Mouse (Mus musculus) megakaryocyte, adult 5-6 weeks (primary cell): ENCODE results near the gene Ctnna2. TPM values are rescaled to one million over a fixed set of nuclear protein-coding genes. Genes with fewer than 3 reads are reported as not detected.

Experiments
- ATAC-seq: 2 replicates; pipeline ENCODE4 v1.8.0; 2016; ENCODE audit warnings: mild to moderate bottlenecking, inconsistent platforms; ENCODE audit not compliant: poor library complexity, severe bottlenecking
- total RNA-seq, 2 experiments: library from RNA; stranded (forward) in 1 of 2; stranded (reverse) in 1 of 2; fragments of 153-499, 151-499 nt in 1 of 2; fragments of 221-1000, 200-1000 nt in 1 of 2; gene quantifications; 2 replicates each; pipeline versions ENCODE4 v1.2.3 to v1.2.4; 2015 to 2017

Gene Ctnna2
- total RNA-seq, 2 experiments from 2014 or later = not detected

GRCm38 (mm10) chr6:77603914-77604313, 375.6 kb downstream of the Ctnna2 start:
- no peak for ATAC-seq

GRCm38 (mm10) chr6:77599244-77599643, 380.3 kb downstream of the Ctnna2 start:
- no peak for ATAC-seq

GRCm38 (mm10) chr6:77582568-77582967, 396.9 kb downstream of the Ctnna2 start:
- no peak for ATAC-seq

GRCm38 (mm10) chr6:77580926-77581325, 398.6 kb downstream of the Ctnna2 start:
- ATAC-seq = no peak

GRCm38 (mm10) chr6:77578612-77579011, 400.9 kb downstream of the Ctnna2 start:
- no peak for ATAC-seq

GRCm38 (mm10) chr6:77577585-77577984, 401.9 kb downstream of the Ctnna2 start:
- ATAC-seq = no peak

GRCm38 (mm10) chr6:77572614-77573013, 406.9 kb downstream of the Ctnna2 start:
- no peak for ATAC-seq

GRCm38 (mm10) chr6:77569851-77570250, 409.6 kb downstream of the Ctnna2 start:
- no peak for ATAC-seq

GRCm38 (mm10) chr6:77556181-77556580, 423.3 kb downstream of the Ctnna2 start:
- no peak for ATAC-seq

GRCm38 (mm10) chr6:77537055-77537807, 442.3 kb downstream of the Ctnna2 start:
- no peak for ATAC-seq

- ATAC-seq = no peak
These were observed 451.9 kb downstream of the Ctnna2 start for GRCm38 (mm10) chr6:77527636-77528035.

- no peak for ATAC-seq
These were observed 457.7 kb downstream of the Ctnna2 start for GRCm38 (mm10) chr6:77521836-77522235.

- ATAC-seq = no peak
These were observed 463.0 kb downstream of the Ctnna2 start for GRCm38 (mm10) chr6:77516515-77516914.

GRCm38 (mm10) chr6:77511805-77512204, 467.7 kb downstream of the Ctnna2 start:
- ATAC-seq = no peak

- no peak for ATAC-seq
These were observed 487.8 kb downstream of the Ctnna2 start for GRCm38 (mm10) chr6:77491721-77492120.

- no peak for ATAC-seq
These were observed 492.8 kb downstream of the Ctnna2 start for GRCm38 (mm10) chr6:77486658-77487057.

GRCm38 (mm10) chr6:77482081-77482480, 497.4 kb downstream of the Ctnna2 start:
- no peak for ATAC-seq

- ATAC-seq = no peak
These were observed 504.1 kb downstream of the Ctnna2 start for GRCm38 (mm10) chr6:77475354-77475753.

GRCm38 (mm10) chr6:77473256-77473655, 506.2 kb downstream of the Ctnna2 start:
- no peak for ATAC-seq

- no peak for ATAC-seq
These were observed 511.4 kb downstream of the Ctnna2 start for GRCm38 (mm10) chr6:77468058-77468457.

GRCm38 (mm10) chr6:77462737-77463136, 516.8 kb downstream of the Ctnna2 start:
- no peak for ATAC-seq

GRCm38 (mm10) chr6:77457919-77458318, 521.6 kb downstream of the Ctnna2 start:
- no peak for ATAC-seq

GRCm38 (mm10) chr6:77446861-77447260, 532.6 kb downstream of the Ctnna2 start:
- ATAC-seq = no peak
